Mouse (Mus musculus) hindbrain, postnatal 0 days (tissue): ENCODE measurements around the gene Zfp462. TPM values are rescaled to one million over a fixed set of nuclear protein-coding genes. Genes with fewer than 3 reads are reported as not detected.
A peak's percentile ranks its signal among the peaks of the same experiment; 100 is the strongest.

Experiments
- ATAC-seq: fragments of 200-750 bp; cut with Nextera tagmentation; 2 replicates; pipeline ENCODE4 v1.8.0; 2017; ENCODE audit warnings: mild to moderate bottlenecking, moderate TSS enrichment, moderate library complexity
- DNase-seq: peaks from one replicate; pipeline ENCODE4 v3.0.0-alpha.2; 2015; ENCODE audit warnings: low spot score
- H3K27ac ChIP-seq: fragments of 300-500 bp; sonication (generic); 2 replicates; pipeline ENCODE4 v1.5.1; 2014; ENCODE audit warnings: mild to moderate bottlenecking
- H3K27me3 ChIP-seq: fragments of 300-500 bp; sonication (generic); 2 replicates; pipeline ENCODE4 v1.6.1; 2014; ENCODE audit warnings: low read length, mixed read lengths; ENCODE audit not compliant: insufficient read depth
- H3K36me3 ChIP-seq: fragments of 300-500 bp; sonication (generic); 2 replicates; pipeline ENCODE4 v1.6.1; 2014; ENCODE audit warnings: low read length, mixed read lengths; ENCODE audit not compliant: insufficient read depth
- H3K4me1 ChIP-seq: fragments of 300-500 bp; sonication (generic); 2 replicates; pipeline ENCODE4 v1.6.1; 2014; ENCODE audit warnings: antibody characterized with exemption, low read length, mixed read lengths; ENCODE audit not compliant: insufficient read depth
- H3K4me2 ChIP-seq: fragments of 300-500 bp; sonication (generic); 2 replicates; pipeline ENCODE4 v1.6.1; 2014; ENCODE audit warnings: low read depth, mild to moderate bottlenecking, low read length, moderate library complexity, mixed read lengths
- H3K4me3 ChIP-seq: fragments of 300-500 bp; sonication (generic); 2 replicates; pipeline ENCODE4 v1.5.1; 2014; ENCODE audit warnings: low read length
- H3K9ac ChIP-seq: fragments of 300-500 bp; sonication (generic); replicated peaks from 2 replicates; pipeline ENCODE4 v1.6.1; 2014; ENCODE audit warnings: mild to moderate bottlenecking, low read length, moderate library complexity, mixed read lengths
- H3K9me3 ChIP-seq: fragments of 300-500 bp; sonication (generic); 2 replicates; pipeline ENCODE4 v1.6.1; 2016; ENCODE audit warnings: low read length, mixed read lengths
- CTCF ChIP-seq: IDR thresholded peaks from 2 replicates; pipeline ENCODE4 v1.5.1; 2016; ENCODE audit warnings: antibody characterized with exemption, control low read depth, low read depth
- WGBS: fragments of 180-500 bp; shearing (Covaris S2); extraction: QIAGEN DNeasy Blood & Tissue Kit; methylation state at CpG from one replicate; pipeline ENCODE4 v1.1.7; 2014; 5-methylcytosine and 5-hydroxymethylcytosine counted together
- polyA plus RNA-seq: library from polyadenylated mRNA; unstranded; fragments of >200 nt; fragmentation: Nextera tagmentation; extraction: Ambion mirVana; gene quantifications from 2 replicates; pipeline ENCODE4 v1.2.1, GENCODE M21; 2015
- total RNA-seq: library from RNA; depleted of rRNA; stranded (reverse); fragments of >200 nt; gene quantifications from 2 replicates; pipeline ENCODE4 v1.2.3, GENCODE M21; 2014; rRNA removed

The Zfp462 gene
- 39.4 and 76.7 TPM in 2 replicates for total RNA-seq
- 5.5 and 6.5 TPM in 2 replicates for polyA plus RNA-seq

DNA sequence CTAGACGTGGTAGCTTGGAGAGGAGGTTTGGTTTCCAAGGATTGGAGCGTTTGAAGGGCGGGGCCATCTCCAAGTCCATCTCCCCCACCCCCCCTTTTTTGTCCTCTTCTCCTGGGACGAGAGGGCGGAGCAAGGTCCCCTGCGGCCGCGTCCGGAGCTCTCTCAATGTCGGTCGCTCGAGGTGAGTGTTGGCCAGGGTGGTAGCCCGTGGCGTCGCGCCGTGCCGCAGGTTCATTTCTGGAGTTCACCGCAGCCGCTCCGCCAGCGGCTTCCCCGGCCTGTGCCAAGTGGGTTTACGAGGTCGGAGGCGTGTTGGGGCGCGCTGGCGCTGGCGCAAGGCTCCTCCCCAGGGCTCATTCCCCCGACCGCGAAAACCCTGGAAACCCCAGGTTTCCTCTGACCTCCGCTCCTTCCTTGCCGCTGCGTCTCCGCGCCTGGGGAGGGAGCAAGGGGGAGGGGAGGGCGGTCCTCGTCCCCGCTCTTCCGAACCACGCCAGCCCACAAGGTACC, at the start of gene Zfp462:
Gene Zfp462 (plus strand): TSS at position 128 of the 510 bp plus-strand sequence.
- Histone ChIP-seq H3K4me2 (peak within 1 kb of the TSS; percentile 76), H3K36me3 (no peaks in the 10 kb centered on the region), H3K27me3 (no peaks in the 10 kb centered on the region), H3K9ac (peak within 1 kb of the TSS; percentile 85), H3K27ac (peak within 1 kb of the TSS; percentile 82), H3K4me1 (no peaks in the 10 kb centered on the region), H3K4me3 (peak within 1 kb of the TSS; percentile 79), H3K9me3 (no peaks in the 10 kb centered on the region)
- WGBS = 3% methylated on average over 43 of the region's 43 CpGs
- no peak for TF ChIP-seq CTCF
- peak; percentile 70 for DNase-seq
- peak; percentile 16 for ATAC-seq

DNA sequence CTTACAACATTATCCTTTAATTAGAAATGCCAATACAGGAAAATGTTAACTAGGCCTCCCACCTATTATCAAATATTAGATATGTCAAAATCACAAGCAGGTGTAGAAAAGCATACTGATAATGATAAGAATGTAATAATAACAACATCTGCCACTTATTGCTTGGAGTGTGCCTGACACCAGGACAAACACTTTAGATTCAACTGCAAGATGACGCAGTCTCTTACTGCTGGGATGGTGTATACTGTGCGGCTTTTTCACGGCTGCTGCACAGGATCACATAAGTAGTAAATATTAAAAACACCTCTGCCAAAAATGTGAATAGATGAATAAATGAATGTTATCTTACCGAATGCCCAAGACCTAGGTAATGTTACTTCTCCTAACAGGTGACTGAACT, 48.8 kb upstream of the Zfp462 start:
- WGBS = 85% methylated on average over 4 of the region's 4 CpGs
- H3K27me3 ChIP-seq = no peaks in the 10 kb centered on the region
- H3K9me3 ChIP-seq = no peaks in the 10 kb centered on the region
- H3K9ac ChIP-seq = no peak overlapping the region
- ATAC-seq = no peak
- no peak for DNase-seq
- H3K36me3 ChIP-seq = no peaks in the 10 kb centered on the region
- H3K4me2 ChIP-seq = no peak overlapping the region
- H3K4me1 ChIP-seq = no peaks in the 10 kb centered on the region
- no peak overlapping the region for H3K27ac ChIP-seq
- H3K4me3 ChIP-seq = no peak overlapping the region
- TF ChIP-seq CTCF = no peak

DNA sequence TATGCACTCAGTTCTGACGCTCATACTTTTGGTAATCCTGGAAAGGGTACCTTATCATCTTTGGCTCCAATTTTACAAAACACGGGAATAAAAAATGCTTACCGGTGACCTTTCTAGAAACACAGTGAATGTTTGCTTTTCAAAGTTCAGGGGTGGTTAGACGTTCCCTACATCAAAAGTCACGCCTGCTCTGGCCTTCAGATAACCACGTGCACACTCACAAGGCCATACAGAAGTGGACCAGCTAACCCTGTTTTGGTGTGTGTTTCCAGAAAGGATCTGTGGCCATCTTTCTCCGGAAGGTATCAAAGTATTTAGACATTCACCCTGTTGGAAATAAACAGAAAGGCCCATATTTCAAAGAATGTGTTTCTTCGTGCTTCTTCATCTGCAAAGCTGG, 40.2 kb upstream of the Zfp462 start:
- no peak overlapping the region for H3K4me3 ChIP-seq
- TF ChIP-seq CTCF = no peak
- ATAC-seq = no peak

DNA sequence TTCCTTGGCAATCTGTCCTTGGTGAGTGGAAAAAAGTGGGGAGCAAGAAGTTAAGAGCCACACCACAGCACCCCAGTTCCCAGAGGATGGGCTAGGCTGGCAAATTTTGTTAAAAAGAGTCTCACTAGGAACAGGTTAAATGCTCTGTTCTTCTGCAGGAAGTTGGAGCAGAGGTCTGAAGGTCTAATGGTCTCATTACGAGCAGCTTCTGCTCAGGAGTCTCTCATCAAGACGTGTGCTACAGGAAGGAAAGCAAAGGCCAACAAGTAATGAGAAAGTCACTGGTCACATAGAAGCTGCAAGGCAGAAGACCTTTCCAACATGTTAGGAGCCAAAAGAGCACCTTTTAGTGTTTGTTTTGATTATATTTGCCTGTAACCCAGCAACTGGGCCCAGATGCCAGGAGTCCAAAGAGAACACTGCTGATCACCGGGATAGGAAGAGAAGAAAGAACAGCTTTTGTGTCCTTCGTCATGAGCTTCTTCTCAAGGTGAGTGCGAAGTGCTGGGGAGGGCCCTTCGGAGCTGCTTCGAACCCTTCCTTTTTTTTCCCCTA, 39.4 kb upstream of the Zfp462 start:
- no peak for TF ChIP-seq CTCF
- 86% methylated on average over 7 of the region's 7 CpGs for WGBS
- H3K4me1 ChIP-seq = no peaks in the 10 kb centered on the region
- H3K36me3 ChIP-seq = no peaks in the 10 kb centered on the region
- no peak for DNase-seq
- H3K27me3 ChIP-seq = no peaks in the 10 kb centered on the region
- no peaks in the 10 kb centered on the region for H3K9me3 ChIP-seq
- no peak overlapping the region for H3K27ac ChIP-seq
- H3K4me2 ChIP-seq = no peak overlapping the region
- ATAC-seq = no peak
- H3K9ac ChIP-seq = no peak overlapping the region
- no peak overlapping the region for H3K4me3 ChIP-seq

More for the DNA sequence above, 40.2 kb upstream of the Zfp462 start:
- no peak overlapping the region for H3K9ac ChIP-seq
- H3K36me3 ChIP-seq = no peaks in the 10 kb centered on the region
- no peaks in the 10 kb centered on the region for H3K4me1 ChIP-seq
- H3K4me2 ChIP-seq = no peak overlapping the region
- no peak for DNase-seq
- H3K9me3 ChIP-seq = no peaks in the 10 kb centered on the region
- H3K27ac ChIP-seq = no peak overlapping the region
- H3K27me3 ChIP-seq = no peaks in the 10 kb centered on the region
- WGBS = 88% methylated on average over 8 of the region's 8 CpGs

DNA sequence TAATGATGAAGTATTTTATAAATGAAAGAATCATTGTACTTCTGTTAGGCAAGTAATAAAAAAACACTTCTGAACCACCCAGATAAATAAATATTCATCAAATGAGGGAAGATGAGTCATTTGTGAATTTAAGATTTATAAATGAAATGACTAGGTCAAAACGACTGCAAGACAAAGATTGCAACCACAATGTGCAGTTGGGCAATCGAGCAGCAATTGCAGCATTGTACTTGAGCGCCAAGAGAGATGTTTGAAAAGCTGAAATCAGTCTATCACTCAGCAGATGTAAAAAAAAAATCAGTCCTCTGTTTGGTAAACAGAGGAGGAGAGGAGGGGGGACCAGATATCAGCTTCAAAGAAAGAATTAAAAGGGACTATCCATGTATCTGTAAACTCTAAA, 34.5 kb upstream of the Zfp462 start:
- WGBS = 90% methylated on average over 3 of the region's 3 CpGs
- no peak for DNase-seq
- Histone ChIP-seq H3K36me3 (no peaks in the 10 kb centered on the region), H3K9me3 (no peaks in the 10 kb centered on the region), H3K4me2 (no peak overlapping the region), H3K4me3 (no peak overlapping the region), H3K27me3 (no peaks in the 10 kb centered on the region), H3K4me1 (no peaks in the 10 kb centered on the region), H3K9ac (no peak overlapping the region), H3K27ac (no peak overlapping the region)
- ATAC-seq = no peak
- no peak for TF ChIP-seq CTCF

DNA sequence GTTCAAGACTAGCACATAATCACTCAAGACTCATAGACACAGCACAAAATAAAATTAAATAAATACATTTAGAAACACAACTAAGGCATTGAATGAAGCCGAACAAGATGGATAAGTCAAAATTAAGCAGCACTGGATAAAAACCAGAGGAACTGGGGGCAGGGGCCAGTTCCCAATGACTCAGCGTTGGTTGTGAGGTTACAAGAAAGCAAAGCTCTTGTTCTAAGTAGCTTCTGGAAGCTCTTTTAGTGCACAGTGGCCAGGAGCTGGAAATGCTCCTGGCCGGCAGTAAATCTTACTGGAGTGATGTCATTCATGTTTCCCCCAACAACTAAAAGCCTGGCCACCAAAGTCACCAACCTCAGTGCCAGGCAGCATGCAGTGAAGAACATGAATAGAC, 26.6 kb upstream of the Zfp462 start:
- Histone ChIP-seq H3K4me3 (no peak overlapping the region), H3K27me3 (no peaks in the 10 kb centered on the region), H3K4me2 (no peak overlapping the region), H3K9me3 (no peaks in the 10 kb centered on the region), H3K9ac (no peak overlapping the region), H3K36me3 (no peaks in the 10 kb centered on the region), H3K4me1 (no peaks in the 10 kb centered on the region), H3K27ac (no peak overlapping the region)
- 81% methylated on average over 3 of the region's 3 CpGs for WGBS
- no peak for TF ChIP-seq CTCF
- ATAC-seq (no peak), DNase-seq (no peak)

DNA sequence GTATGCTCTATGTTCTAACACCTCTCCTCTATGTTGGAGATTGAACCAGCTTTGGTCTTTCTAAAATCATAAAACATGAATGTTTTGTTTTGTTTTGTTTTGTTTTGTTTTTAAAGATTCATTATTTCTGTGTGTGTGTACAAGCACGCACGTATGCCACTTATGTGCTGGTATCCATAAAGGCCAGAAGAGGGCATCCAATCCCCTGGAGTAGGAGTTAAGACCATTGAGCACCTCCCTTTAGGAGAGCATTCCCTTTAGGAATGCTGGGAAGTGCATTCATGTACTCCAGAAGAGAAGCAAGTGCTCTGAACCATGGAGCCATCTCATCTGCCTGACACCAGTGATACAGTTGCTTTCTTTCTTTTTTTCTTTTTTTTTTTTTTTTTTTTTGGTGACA, 21.5 kb upstream of the Zfp462 start:
- H3K36me3 ChIP-seq = no peaks in the 10 kb centered on the region
- TF ChIP-seq CTCF = no peak
- ATAC-seq (no peak), DNase-seq (no peak)
- no peak overlapping the region for H3K4me2 ChIP-seq
- no peak overlapping the region for H3K9ac ChIP-seq
- H3K27ac ChIP-seq = no peak overlapping the region
- WGBS = 95% methylated on average over 2 of the region's 2 CpGs
- no peaks in the 10 kb centered on the region for H3K4me1 ChIP-seq
- no peaks in the 10 kb centered on the region for H3K9me3 ChIP-seq
- H3K27me3 ChIP-seq = no peaks in the 10 kb centered on the region
- H3K4me3 ChIP-seq = no peak overlapping the region
